Mouse (Mus musculus) B cell, adult 67 days (primary cell): ENCODE data around the gene Olfr393. TPM values are rescaled to one million over a fixed set of nuclear protein-coding genes. Genes with fewer than 3 reads are reported as not detected.

Experiments
- total RNA-seq, 2 experiments: library from RNA; stranded (reverse); gene quantifications; 4 replicates each; pipeline ENCODE4 v1.2.4; 2023

Gene Olfr393
- not detected for total RNA-seq

GRCm38 (mm10) chr11:73851354-73851753 is at the start of gene Olfr393:
Gene Olfr393 (minus strand): TSS chr11:73851454.

GRCm38 (mm10) chr11:73890671-73891070 is 39.4 kb upstream of the Olfr393 start, which contains the start of gene Olfr394:
Gene Olfr394 (minus strand): TSS chr11:73890771.

GRCm38 (mm10) chr11:73816949-73817348 is 34.3 kb downstream of the Olfr393 start, which contains the start of gene Olfr392:
Gene Olfr392 (minus strand): TSS chr11:73817049.

GRCm38 (mm10) chr11:73802952-73803351 is 48.3 kb downstream of the Olfr393 start, which contains the start of gene Olfr391-ps:
Gene Olfr391-ps (minus strand): TSS chr11:73803052.

Other genes with a start within 250 kb of the Olfr393 start
- not detected for gene Zfp735, start 162.7 kb downstream of the Olfr393 start, total RNA-seq
- not detected for gene Olfr389, start 70.7 kb downstream of the Olfr393 start, total RNA-seq
- not detected for gene Olfr390, start 68.5 kb downstream of the Olfr393 start, total RNA-seq
- not detected for gene Olfr391-ps, start 48.4 kb downstream of the Olfr393 start, total RNA-seq
- gene Olfr392, start 34.4 kb downstream of the Olfr393 start, total RNA-seq, result not detected
- gene Olfr394, start 39.3 kb upstream of the Olfr393 start, total RNA-seq, result not detected
- gene Olfr395, start 57.8 kb upstream of the Olfr393 start, total RNA-seq, result not detected
- not detected for gene Olfr23, start 85.2 kb upstream of the Olfr393 start, total RNA-seq
- not detected for gene Olfr397, start 109.4 kb upstream of the Olfr393 start, total RNA-seq
- not detected for gene Olfr398, start 139.0 kb upstream of the Olfr393 start, total RNA-seq
- not detected for gene Olfr139, start 205.1 kb upstream of the Olfr393 start, total RNA-seq
- not detected for gene Olfr399, start 205.2 kb upstream of the Olfr393 start, total RNA-seq
- not detected for gene Zfp616, start 218.5 kb upstream of the Olfr393 start, total RNA-seq